Mouse (Mus musculus) retina, postnatal 7 days (tissue): ENCODE measurements around the gene Klhl7.

ENCODE experiments used
- DNase-seq: peaks from one replicate; pipeline ENCODE4 v3.0.0-alpha.2; 2012; ENCODE audit warnings: low read depth, low spot score

The Klhl7 gene

DNA sequence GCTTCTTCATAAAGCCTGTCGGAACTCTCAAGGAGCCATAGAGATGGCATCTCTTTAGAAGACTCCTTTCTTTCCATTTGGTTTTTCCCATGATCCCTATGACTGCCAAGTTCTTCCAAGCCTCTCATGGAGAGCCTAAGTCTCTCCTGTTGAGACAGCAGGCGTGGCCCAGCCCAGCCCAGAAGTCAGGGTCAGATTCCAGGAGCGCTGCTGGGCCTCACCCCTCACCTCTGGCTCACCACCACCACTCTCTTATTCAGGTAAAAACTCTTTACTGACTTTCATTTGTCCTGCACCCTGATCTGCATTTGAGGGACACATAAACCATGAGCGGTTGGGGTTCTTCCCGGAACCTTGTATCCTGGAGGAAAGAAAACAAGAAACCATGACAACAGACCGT, 69.5 kb downstream of the Klhl7 start:
- DNase-seq = no peak

DNA sequence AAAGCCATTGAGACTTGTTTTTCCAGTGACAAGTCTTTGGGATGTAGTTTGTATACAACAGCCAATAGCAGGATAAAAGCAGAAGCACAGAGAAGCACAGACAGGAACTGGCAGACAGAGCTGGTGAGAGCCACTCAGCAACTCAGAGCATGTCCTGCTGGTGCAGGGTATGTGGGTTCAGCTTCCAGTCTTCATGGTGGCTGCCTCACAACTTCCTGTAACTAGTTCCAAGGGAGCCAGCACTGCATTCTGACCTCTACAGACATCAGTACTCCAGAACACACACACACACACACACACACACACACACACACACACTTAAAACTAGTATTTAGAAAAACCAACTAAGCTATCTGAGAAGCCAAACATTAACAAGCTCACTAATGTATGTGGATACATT, 71.7 kb downstream of the Klhl7 start:
- DNase-seq = no peak

DNA sequence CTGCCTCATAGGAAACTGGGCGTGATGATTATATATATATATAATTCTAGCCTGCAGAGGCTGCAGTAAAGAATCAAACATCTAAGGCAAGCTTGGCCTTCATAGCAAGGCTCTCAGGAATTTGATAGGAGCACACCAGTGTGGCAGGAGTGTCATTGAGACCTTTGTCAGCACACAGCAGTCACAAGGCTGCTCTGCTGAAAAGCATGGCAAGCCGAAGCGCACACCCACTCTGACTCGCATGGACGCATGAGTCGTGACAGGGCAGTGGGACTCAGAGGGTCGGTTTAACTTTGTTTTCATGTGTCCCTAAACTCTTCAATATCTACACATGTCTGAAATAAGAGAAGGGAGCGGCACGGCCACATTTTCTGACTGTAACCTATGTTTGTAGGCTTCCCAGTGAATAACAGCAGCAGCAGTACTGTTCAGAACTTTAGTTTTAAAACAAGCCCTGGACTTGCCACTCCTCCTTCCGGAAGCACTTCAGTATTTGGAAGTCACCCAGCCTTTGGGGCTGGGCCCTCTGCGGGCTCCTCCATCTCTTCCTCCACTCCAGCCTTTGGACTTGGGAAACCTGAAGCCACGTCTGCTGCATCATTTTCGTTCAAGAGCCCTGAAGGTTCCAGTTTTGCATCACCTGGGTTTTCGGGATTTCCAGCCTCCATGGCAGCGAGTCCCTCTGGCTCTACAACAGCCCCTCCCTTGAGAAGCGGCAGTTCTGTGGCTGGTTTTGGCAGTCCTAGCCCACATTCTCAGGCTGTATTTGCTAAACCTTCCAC, 81.3 kb downstream of the Klhl7 start:
- DNase-seq = no peak

DNA sequence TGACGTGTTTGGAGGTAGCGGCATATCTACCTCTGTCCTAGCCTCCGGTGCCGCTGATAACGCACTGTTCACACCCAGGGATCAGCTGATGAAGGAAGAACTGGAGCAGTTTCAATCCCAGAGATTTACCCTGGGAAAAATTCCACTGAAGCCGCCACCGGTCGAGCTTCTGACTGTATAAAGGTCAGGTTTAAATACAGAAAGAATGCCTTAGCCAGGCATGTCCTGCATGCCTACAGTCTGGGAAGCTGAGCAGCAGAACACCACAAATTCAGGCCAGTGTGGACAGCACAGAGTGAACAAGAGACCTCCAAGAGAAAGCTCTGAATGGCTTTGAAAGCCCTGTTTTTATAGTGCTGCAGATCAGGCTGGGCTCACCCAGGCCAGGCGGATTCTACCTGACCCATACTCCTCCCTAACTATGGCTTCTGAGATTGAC, 81.9 kb downstream of the Klhl7 start:
- DNase-seq = no peak

DNA sequence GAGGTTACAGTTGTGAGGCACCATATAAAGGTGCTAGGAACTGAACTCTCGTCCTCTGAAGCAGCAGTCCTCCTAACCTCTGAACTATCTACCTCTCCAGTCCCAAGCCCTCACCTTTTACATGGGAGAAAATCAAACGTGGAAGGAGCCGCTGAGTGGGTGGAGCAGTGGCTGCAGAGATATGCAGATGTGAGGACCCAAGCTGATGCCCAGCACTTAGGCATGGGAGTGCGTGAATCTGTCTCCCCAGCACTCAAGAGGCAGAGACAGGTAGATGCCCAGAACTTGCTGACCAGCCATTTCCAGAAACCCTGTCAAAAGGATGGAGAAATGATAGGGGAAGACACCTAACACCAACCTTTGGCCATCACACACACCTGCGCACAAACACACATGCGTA, 82.7 kb downstream of the Klhl7 start:
- no peak for DNase-seq

DNA sequence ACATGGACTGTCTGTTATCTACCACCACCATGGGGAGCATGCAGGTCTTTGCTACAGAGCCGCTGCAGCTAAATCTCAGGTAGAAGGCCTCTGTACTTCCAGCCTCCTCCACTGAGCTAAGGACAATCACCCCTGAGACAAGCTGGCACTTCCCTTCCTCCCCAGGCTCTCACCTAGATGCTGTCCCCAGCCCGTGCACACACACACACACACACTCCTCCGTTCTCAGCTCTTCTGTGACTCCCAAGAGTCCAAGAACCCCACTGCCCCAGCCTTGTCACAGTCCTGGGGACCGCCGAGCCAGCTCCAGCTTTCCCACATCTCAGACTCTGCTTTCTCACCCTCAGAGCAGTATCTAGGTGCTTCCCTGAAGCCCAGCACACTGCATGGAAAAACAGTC, 83.6 kb downstream of the Klhl7 start:
- DNase-seq = no peak

DNA sequence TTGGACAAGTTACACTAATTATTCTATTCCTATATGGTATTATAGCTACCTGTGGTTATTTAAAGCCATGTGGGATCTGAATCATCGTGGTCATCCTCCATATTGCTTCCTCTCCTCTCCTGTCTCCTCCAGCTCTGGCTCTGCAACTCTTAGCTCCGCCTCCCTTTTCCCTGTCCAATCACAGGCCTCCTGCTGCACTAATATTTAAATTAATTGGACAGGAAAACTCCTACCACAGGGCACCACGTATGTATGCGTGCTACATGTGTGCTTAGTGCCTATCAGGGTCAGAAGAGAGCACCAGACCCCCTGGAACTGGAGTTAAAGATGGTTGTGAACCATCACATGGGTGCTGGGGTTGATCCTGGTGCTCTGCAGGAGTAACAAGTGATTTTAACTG, 88.1 kb downstream of the Klhl7 start:
- no peak for DNase-seq

DNA sequence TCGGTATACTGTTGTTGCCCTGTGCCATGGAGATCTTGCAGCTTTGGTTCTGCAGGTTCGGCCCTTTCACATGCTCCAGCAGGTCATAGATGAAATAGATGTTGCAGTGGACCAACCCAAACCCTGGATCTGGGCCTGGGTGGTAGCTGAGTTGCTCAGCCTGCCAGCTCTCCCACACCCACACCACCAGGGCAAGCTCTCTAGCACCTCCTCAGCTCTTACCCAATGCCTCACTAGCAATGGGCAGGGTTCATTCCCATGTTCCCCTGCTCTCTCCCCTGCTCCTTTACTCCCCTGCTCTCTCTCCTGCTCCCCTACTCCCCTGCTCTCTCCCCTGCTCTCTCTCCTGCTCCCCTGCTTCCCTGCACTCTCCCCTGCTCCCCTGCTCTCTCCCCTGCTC, 91.4 kb downstream of the Klhl7 start:
- no peak for DNase-seq

DNA sequence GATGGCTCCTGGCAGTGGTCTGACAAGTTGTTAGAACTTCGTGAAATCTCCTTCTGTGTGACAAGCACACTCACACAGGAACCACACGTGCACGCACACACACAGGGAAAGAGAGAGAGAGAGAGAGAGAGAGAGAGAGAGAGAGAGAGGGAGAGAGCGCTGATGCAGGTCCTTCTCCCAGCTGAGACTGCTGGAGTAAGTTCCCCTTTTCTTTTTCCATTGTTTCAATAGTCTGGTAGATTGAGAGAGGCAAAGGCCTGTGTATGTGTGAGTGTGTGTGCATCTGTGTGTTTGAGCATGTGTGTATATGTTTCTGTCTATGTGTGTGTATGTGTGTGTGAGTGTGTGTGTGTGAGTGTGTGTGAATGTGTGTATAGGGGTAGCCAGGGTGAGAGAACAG, 100.6 kb downstream of the Klhl7 start:
- DNase-seq = no peak

DNA sequence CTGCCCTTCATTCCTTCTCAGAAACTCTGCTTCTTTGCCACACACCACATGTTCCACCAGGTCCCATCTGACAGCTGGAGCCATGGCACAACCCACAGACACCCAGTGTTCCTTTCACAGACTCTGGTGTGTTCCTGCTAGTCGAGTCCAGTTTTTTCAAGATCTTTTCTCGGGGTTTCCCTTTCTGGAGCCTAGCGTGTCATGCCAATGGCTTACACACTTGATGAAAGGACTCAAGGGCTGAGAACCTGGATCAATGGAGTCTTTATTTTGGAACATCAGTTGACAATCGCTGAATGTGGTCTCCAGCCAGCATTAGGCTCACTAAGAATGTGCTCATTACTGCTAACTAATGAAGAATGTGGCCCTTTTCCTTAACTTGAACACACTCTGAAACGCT, 102.1 kb downstream of the Klhl7 start:
- no peak for DNase-seq

DNA sequence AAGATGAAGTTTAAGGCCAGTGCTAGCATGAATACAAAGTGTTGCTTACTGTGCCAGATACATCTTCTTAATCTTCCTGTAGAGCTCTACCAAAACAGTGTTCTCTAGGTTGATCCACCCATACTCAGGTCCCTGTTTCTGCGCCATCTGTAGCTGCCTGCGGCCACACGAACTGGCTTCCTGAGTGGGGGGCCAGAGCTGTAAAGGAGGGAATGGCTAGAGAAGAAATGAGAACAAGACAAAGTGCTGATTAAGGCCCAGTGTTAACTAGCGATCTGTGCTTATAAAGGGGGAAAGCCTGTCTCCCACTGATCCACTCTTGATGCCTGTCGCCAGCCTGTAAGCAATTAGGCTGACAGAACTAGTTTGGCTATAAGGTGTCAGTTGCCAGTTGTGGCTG, 102.9 kb downstream of the Klhl7 start:
- DNase-seq = no peak

DNA sequence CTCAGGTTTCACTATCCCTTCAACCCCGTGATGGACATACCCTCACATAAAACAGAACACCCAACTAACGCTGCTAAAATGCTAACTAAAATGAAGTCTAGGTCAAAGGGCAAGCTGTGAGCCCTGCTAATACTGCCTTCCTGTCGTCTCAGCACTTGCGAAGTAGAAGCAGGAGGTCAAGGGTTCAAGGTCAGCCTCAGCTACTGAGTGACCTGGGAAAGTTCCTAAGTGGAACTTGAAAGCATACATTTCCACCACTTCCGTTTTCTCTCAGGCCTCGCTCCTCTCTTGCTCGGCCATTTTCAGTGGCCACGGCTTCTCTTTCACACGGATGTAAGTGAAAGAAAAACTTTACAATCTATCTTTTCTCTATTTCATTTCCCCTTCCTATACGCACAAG, 107.6 kb downstream of the Klhl7 start:
- no peak for DNase-seq

DNA sequence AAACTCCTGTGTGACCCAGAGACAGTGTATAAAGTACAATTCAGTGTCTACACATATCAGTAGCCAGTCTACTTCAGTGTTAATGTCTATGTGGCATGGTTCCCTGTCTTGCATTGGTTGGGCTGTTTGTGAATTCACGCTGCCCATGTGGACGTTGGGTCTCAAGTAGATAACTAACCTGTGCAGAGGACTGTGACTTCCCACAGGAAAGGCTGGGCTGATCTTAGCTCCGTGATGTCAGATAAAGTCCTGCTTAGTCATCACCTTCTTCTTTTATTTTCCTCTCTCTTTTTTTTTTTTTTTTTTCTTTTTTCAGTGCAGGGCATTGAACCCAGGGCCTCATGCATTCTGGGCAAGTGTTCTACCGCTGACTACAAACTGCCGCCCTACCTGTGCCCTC, 108.1 kb downstream of the Klhl7 start:
- DNase-seq = no peak
